Mouse (Mus musculus) stomach, postnatal 0 days (tissue): ENCODE results near the gene Bcas3.

Experiments
- CTCF ChIP-seq: IDR thresholded peaks from 2 replicates; pipeline ENCODE4 v1.5.1; 2016; ENCODE audit warnings: antibody characterized with exemption, low read depth, mild to moderate bottlenecking, moderate library complexity
- EP300 ChIP-seq: optimal IDR thresholded peaks from 2 replicates; pipeline ENCODE3; 2016; ENCODE audit warnings: antibody characterized with exemption

GRCm38 (mm10) chr11:85799456-85799855 lies 446.5 kb downstream of the Bcas3 start:
- TF ChIP-seq EP300 (no peak), CTCF (no peak)
